Mouse (Mus musculus) leukemia stem cell, adult 10-12 weeks (primary cell): Measurements from ENCODE around the gene Slc34a1. TPM values are rescaled to one million over a fixed set of nuclear protein-coding genes. Genes with fewer than 3 reads are reported as not detected.

Source experiments
- polyA plus RNA-seq: library from polyadenylated mRNA; stranded (reverse); fragments of >175 nt; gene quantifications from 2 replicates; pipeline ENCODE4 v1.2.3, GENCODE M21; 2012; ENCODE audit warnings: low replicate concordance

Gene Slc34a1
- polyA plus RNA-seq, result 0.12 TPM in 1 of 2 replicates, not detected in the other

DNA sequence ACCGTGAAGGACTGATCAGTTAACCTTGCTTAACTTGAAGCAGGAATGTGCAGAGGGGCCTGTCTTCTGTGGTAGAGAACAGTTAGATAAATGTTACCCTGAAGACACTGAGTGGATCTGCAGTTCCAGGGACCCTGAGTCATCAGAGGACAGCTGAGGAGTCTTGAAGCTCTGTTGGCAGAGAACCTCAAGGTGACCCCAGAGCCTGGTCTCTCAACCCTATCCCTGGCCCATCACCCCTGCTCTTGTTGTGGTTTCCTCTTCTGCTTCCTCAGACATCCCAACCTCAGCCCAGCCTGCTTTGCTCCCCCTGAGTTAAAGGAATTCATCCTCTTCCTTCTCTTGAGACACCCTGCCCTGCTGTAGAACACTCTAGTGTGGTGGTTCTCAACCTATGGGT is at the start of gene Slc34a1:
Slc34a1 (plus strand) TSS at position 100 of the 400 bp plus-strand sequence.

DNA sequence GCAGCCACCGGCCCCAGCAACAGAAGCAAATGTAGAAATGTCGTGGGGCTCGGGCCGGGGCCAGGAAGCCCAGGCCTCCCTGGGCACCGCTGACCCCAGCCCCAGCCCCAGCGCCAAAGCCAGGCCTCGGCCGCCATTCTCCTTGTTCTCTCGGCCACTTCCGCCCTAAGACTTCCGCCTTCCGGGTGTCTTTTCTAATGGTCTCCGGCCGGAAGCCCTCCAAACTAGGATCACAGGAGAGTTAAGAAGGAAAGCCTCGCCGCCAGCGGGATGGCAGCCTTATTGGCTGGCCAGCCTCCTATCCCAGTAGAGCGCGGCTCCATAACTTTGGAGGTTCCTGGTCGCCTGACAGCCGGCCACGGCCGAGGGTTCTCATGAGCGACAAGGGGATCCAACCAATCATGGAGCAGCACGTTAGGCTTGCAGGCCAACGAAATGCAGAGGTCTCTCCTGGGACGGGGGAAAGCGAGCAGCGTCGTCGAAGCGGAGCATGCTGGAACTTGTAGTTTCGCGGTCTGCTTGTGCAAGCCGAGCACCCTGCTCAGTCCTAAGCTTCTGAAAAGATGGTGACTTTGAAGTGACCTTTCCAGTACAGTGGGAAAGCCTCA is 35.4 kb upstream of the Slc34a1 start, which contains the start of gene Lman2:
Lman2 (minus strand) TSS at position 331 of the 608 bp plus-strand sequence.

DNA sequence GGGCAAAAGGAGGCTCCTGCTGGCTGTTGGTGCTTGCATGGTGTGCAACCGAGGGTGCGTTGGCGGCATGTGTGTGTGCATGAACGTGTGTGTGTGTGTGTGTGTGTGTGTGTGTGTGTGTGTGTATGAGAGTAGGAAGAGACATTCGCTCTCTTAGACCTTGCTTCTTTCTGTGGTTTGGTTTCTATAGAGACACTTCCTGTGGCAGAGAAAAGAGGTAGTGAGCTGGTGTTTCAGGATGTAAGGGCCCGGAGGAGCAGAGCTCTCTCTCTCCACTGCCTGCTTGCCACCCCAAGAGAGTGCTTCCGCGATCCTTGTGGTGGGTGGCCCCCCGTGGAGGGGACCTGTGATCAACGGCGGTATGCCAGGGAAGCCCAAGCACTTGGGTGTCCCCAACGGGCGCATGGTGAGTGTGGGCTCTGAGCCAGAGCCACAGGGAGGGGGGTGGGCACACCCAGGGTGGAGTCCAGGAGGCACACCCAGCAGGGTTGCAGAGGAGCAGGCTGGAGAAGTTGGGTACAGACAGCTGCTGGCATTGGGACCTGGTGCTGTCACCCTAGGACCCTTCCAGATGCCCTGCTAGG is 28.4 kb upstream of the Slc34a1 start, which contains the start of gene Rgs14:
Rgs14 (plus strand) TSS at position 202 of the 584 bp plus-strand sequence.

DNA sequence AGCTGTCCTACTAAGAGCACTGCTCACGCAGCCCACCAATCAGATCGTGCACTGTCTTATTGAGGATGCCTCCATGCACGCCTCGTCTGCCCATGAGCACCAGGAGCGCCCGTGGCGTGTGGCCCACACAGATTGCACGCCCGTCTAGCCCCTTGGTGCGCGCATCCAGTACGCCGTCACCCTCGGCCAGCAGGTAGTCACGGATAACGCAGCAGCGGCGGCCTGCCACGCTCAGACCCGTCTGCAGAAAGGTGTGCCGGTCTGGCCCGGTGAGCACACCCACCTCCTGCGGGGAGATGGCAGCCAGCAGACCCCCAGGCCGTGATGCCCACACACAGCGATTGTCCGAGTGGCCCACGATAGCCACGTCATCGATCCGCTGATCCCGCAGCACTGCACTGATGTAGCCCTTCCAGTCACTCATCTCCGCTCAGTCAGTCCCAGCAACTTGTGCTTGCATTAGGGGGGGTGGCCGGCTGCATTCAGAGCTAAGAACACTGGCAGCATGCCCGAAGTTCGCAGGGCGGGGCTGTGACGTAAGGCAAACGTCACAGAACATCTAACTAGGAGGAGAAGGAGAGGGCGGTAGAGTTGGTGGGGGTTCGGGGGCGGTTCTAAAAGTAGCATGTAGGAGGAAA is 16.9 kb downstream of the Slc34a1 start, which contains the start of gene Pfn3:
Pfn3 (minus strand) TSS at position 490 of the 638 bp plus-strand sequence.

DNA sequence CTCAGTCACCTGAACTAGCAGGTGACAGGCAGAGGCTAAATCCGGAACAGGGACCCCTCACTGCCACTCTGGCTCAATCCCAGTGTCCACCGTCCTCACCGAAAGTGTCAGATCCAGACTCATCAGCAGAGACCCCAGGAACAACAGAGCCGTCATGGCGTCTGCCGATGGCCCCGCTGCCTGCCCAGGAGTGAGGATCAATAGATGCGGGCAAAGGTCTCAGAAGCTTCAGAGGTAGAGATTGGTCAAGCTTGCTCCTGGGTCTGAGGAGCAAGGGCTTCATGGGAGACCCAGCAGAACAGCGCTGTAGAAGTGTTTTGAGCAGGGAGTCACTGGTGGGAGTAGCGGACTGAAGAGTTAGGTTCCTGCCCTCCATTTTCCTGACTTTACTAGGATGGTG is 28.6 kb downstream of the Slc34a1 start, which contains the start of gene F12:
F12 (minus strand) TSS at position 181 of the 400 bp plus-strand sequence.

DNA sequence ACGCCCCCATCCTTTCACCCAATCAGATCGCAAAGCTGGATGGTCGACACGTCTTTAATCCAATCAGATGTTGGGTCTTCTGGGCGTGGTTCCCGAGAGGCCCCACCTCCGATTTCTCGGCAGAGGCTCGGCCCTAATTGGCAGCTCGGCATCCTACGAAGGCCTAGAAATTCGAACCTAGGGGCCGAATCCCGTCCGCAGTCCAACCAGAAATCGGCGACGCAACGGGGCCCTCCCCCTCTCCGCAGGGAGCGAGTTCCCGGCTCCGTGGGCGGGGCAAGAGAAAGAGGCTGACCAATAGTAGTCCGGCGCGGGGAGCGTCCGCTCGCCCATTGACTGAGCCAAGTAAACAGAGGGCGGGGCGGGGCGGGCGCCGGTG is 46.9 kb downstream of the Slc34a1 start, which contains the start of gene Grk6:
Grk6 (plus strand) TSS at position 136 of the 379 bp plus-strand sequence.

DNA sequence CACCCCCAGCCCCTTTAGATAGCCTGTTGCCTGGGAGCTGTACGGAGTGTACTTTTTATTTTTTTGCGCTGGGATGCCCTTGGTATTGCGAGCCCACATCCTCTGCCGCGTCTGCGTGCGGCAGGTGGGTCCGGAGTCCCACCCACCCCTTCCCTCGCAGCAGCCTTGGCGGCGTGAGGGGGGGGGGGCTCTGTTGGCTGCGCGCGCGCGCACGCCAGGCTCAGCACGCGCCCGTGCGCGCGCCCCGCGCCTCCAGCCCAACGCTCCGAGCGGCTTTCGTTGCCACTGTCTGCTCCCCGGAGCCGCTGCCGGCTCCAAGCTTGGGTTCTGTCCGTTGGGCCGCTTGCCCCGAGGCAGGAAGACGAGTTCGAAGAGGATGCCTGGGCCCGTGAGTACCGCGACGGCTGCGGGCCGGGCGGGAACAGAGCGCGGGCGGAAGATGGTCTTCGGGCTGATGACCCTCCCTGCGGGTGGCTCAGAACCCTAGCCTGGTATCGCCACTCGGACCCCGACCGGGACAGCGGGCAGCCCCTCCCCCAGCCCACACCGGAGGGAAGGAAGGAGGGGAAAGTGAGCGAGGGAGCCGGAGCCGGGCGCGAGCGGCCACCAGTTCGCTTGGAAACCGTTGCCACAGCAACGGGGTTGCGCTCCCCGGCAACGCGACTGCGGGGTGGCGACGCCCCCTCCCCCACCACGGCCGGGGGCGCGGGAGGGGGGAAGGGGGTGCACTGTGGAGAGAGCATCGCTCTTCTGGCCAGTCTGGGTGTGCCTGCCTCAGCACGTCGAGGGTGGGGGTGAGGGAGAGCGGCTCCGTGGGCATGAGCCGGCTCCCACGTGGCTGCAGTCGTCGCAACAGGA is 66.3 kb downstream of the Slc34a1 start, which contains the start of gene Prr7:
Prr7 (plus strand) TSS at position 241 of the 858 bp plus-strand sequence.

Other genes starting within 250 kb of the Slc34a1 start
- 0.10 and 0.15 TPM in 2 replicates for gene Fgfr4, start 245.5 kb upstream of the Slc34a1 start, polyA plus RNA-seq
- gene Nsd1, start 188.4 kb upstream of the Slc34a1 start, polyA plus RNA-seq, result 8.3 and 20.7 TPM in 2 replicates
- 179 and 301 TPM in 2 replicates for gene Prelid1, start 77.7 kb upstream of the Slc34a1 start, polyA plus RNA-seq
- gene Rab24, start 76.2 kb upstream of the Slc34a1 start, polyA plus RNA-seq, result 62.5 and 73.7 TPM in 2 replicates
- gene Mxd3, start 68.4 kb upstream of the Slc34a1 start, polyA plus RNA-seq, result 21.1 and 29.5 TPM in 2 replicates
- 50.0 and 75.4 TPM in 2 replicates for gene Lman2, start 35.4 kb upstream of the Slc34a1 start, polyA plus RNA-seq
- gene Rgs14, start 28.5 kb upstream of the Slc34a1 start, polyA plus RNA-seq, result 7.6 and 7.9 TPM in 2 replicates
- not detected in 2 replicates for gene Pfn3, start 17.0 kb downstream of the Slc34a1 start, polyA plus RNA-seq
- gene F12, start 28.6 kb downstream of the Slc34a1 start, polyA plus RNA-seq, result not detected in 2 replicates
- gene Grk6, start 46.9 kb downstream of the Slc34a1 start, polyA plus RNA-seq, result 104 and 119 TPM in 2 replicates
- gene Prr7, start 66.1 kb downstream of the Slc34a1 start, polyA plus RNA-seq, result 7.6 and 17.6 TPM in 2 replicates
- gene Dbn1, start 89.9 kb downstream of the Slc34a1 start, polyA plus RNA-seq, result 7.5 and 13.0 TPM in 2 replicates
- gene Pdlim7, start 115.5 kb downstream of the Slc34a1 start, polyA plus RNA-seq, result 81.6 and 121 TPM in 2 replicates
- gene Dok3, start 131.1 kb downstream of the Slc34a1 start, polyA plus RNA-seq, result 130 and 341 TPM in 2 replicates
- 55.9 and 93.7 TPM in 2 replicates for gene Ddx41, start 138.5 kb downstream of the Slc34a1 start, polyA plus RNA-seq
- 70.3 and 217 TPM in 2 replicates for gene Fam193b, start 172.9 kb downstream of the Slc34a1 start, polyA plus RNA-seq
- 98.3 and 191 TPM in 2 replicates for gene Tmed9, start 175.5 kb downstream of the Slc34a1 start, polyA plus RNA-seq
- gene B4galt7, start 201.7 kb downstream of the Slc34a1 start, polyA plus RNA-seq, result 10.5 and 13.1 TPM in 2 replicates
- gene Caml, start 224.8 kb downstream of the Slc34a1 start, polyA plus RNA-seq, result 15.1 and 16.2 TPM in 2 replicates
- gene Ddx46, start 236.8 kb downstream of the Slc34a1 start, polyA plus RNA-seq, result 9.6 and 22.7 TPM in 2 replicates